Mouse (Mus musculus): ENCODE results near the gene Tmem254a.
"Not testable (repeated sequence)": the region's sequence is repeated elsewhere in the genome, so short reads cannot be mapped to it uniquely, and the experiment has no call there.

DNA sequence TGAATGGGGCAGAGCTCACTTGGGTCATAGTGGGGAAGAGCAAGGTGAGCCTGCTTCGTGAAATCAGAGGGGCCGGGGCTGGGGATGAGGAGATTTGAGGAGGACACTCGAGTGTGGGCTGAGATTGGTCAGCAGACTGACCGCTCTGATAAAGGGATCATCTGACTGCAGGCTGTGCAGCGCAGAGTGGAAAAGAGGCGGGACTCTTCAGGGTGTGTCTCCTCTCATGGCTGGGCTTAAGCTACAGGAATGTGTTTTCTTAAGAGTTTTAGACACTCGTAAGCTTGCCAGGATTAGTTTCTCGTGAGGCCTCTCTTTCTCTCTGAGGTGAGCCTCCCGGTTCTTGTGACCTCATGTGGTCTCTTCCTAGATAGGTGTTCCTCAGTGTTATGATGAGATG lies 45.7 kb downstream of the Tmem254a start:
- TF ChIP-seq CTCF (IDR thresholded peaks at IDR 0.05; ENCODE audit: control insufficient read depth, insufficient read depth, low read length); POLR2A (IDR thresholded peaks at IDR 0.05; ENCODE audit: borderline replicate concordance, control insufficient read depth, low read depth, low read length): not testable (repeated sequence)
